Mouse (Mus musculus) urinary bladder, postnatal 4 days (tissue): ENCODE results near the gene Rimbp3.

Source experiments
- DNase-seq, 2 experiments: peaks; one replicate each; pipeline ENCODE4 v3.0.0; 2021 to 2022; ENCODE audit warnings: low spot score in 2 of 2

Rimbp3 gene

DNA sequence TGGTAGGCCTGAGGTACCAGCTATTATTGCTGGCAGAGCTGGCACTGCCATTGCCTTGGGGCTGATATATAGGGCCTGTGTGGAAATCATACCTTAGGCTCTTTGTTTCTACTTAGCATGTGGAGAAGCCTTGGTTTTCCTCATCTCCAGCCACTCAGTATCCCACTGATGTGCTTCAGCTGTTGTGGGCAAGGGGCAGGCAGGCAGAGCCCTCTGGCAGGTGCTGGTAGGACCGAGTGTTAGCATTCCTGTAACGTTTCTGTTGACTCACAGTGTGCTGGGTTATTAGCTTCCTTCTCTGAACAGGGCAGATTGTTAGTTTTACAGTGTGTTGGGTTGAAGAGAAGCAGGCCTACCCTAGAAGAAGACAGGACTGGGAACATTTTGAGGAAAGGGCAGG lies 46.9 kb downstream of the Rimbp3 start:
- no peak for DNase-seq

- no peak for DNase-seq
Observed at GRCm38 (mm10) chr16:17257359-17257821, 49.0 kb downstream of the Rimbp3 start.

DNA sequence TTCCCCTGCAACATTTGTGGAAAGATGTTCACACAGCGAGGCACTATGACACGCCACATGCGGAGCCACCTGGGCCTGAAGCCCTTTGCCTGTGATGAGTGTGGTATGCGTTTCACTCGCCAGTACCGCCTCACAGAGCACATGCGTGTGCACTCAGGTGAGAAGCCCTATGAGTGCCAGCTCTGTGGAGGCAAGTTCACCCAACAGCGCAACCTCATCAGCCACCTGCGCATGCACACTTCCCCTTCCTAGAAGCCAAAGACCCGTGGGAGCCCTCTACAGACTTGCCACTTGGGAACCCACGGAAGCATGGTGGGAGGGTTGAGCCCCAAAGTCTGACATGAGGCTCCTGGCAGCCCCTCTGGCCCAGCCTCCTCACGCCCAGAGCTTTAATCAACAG lies 50.5 kb downstream of the Rimbp3 start:
- DNase-seq, result no peak

DNA sequence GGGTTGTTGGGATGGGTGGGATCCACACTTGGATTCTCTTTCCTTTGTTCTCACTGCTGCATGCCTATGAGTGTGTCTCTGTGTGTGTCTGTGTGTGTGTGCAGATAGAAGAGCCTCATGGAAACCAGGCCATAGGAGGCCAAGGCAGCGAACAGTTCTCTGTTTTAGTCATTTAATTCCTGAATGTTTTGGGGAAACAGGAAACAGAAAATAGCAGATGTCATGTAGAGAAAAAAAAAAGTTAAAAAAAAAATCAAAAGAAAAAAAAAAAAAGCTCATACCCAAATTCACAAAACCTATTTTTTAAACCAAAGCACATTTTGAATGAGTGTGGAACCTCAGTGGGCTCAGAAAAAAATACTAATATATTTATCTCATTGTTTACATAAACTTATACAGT lies 52.9 kb downstream of the Rimbp3 start:
- DNase-seq, result no peak
